Mouse (Mus musculus): ENCODE measurements around the gene Ubxn6.
"Not testable (repeated sequence)": the region's sequence is repeated elsewhere in the genome, so short reads cannot be mapped to it uniquely, and the experiment has no call there.

Ubxn6 gene

GRCm38 (mm10) chr17:56102158-56102557 lies 27.3 kb upstream of the Ubxn6 start:
- DNase-seq (ENCODE audit: low spot score in 2 of 2), result no peak

GRCm38 (mm10) chr17:56100811-56101210 lies 26.0 kb upstream of the Ubxn6 start:
- no peak for DNase-seq (ENCODE audit: low spot score in 2 of 2)

GRCm38 (mm10) chr17:56098711-56099572 lies 24.1 kb upstream of the Ubxn6 start:
- no peak for DNase-seq (ENCODE audit: low spot score in 2 of 2)

- no peak for DNase-seq (ENCODE audit: low spot score in 2 of 2)
These were observed 23.4 kb upstream of the Ubxn6 start for GRCm38 (mm10) chr17:56098180-56098579.

- no peak for DNase-seq (ENCODE audit: low spot score in 2 of 2)
These were observed 22.1 kb upstream of the Ubxn6 start for GRCm38 (mm10) chr17:56096883-56097282.

GRCm38 (mm10) chr17:56092794-56093193 lies 18.0 kb upstream of the Ubxn6 start:
- peak; percentile 66 for DNase-seq (ENCODE audit: low spot score in 2 of 2)

GRCm38 (mm10) chr17:56092312-56092711 lies 17.5 kb upstream of the Ubxn6 start:
- no peak for DNase-seq (ENCODE audit: low spot score in 2 of 2)

GRCm38 (mm10) chr17:56080781-56081585 lies 6.2 kb upstream of the Ubxn6 start:
- DNase-seq (ENCODE audit: low spot score in 2 of 2), result no peak

- no peak for DNase-seq (ENCODE audit: low spot score in 2 of 2)
These were observed 5.1 kb upstream of the Ubxn6 start for GRCm38 (mm10) chr17:56079921-56080320.

GRCm38 (mm10) chr17:56078880-56079795 lies 4.3 kb upstream of the Ubxn6 start, which contains the start of gene Hdgfl2:
Gene Hdgfl2 (plus strand): TSS chr17:56079634.
- peak; percentile 92 to 100 for DNase-seq (ENCODE audit: low spot score in 2 of 2)

- DNase-seq (ENCODE audit: low spot score in 2 of 2), result not testable (repeated sequence)
These were observed 3.5 kb upstream of the Ubxn6 start for GRCm38 (mm10) chr17:56078361-56078760.

GRCm38 (mm10) chr17:56077523-56077922 lies 2.7 kb upstream of the Ubxn6 start:
- DNase-seq (ENCODE audit: low spot score in 2 of 2), result no peak

GRCm38 (mm10) chr17:56074097-56074826 lies 566 bp downstream of the Ubxn6 start:
- peak; percentile 82 to 91 for DNase-seq (ENCODE audit: low spot score in 2 of 2)

- no peak for DNase-seq (ENCODE audit: low spot score in 2 of 2)
These were observed 2.6 kb downstream of the Ubxn6 start for GRCm38 (mm10) chr17:56072243-56072642.

- DNase-seq (ENCODE audit: low spot score in 2 of 2), result no peak
These were observed 3.7 kb downstream of the Ubxn6 start for GRCm38 (mm10) chr17:56071126-56071525.

- DNase-seq (ENCODE audit: low spot score in 2 of 2), result no peak
These were observed 5.8 kb downstream of the Ubxn6 start for GRCm38 (mm10) chr17:56069066-56069465.

- no peak for DNase-seq (ENCODE audit: low spot score in 2 of 2)
These were observed 8.4 kb downstream of the Ubxn6 start for GRCm38 (mm10) chr17:56066451-56066850.

- DNase-seq (ENCODE audit: low spot score in 2 of 2), result not testable (repeated sequence)
These were observed 9.1 kb downstream of the Ubxn6 start for GRCm38 (mm10) chr17:56065715-56066114.

GRCm38 (mm10) chr17:56062081-56062480 lies 12.7 kb downstream of the Ubxn6 start:
- no peak for DNase-seq (ENCODE audit: low spot score in 2 of 2)

- DNase-seq (ENCODE audit: low spot score in 2 of 2), result no peak
These were observed 17.3 kb downstream of the Ubxn6 start for GRCm38 (mm10) chr17:56057381-56058120.

Measured in urinary bladder, adult 18-20 months (tissue).